Mouse (Mus musculus) cerebellum, postnatal 14 days (tissue): ENCODE data around the gene Rhoh.

Experiments used
- DNase-seq, 2 experiments: peaks; one replicate each; pipeline ENCODE4 v3.0.0; 2021; ENCODE audit warnings: mixed read lengths in 2 of 2

The Rhoh gene

DNA sequence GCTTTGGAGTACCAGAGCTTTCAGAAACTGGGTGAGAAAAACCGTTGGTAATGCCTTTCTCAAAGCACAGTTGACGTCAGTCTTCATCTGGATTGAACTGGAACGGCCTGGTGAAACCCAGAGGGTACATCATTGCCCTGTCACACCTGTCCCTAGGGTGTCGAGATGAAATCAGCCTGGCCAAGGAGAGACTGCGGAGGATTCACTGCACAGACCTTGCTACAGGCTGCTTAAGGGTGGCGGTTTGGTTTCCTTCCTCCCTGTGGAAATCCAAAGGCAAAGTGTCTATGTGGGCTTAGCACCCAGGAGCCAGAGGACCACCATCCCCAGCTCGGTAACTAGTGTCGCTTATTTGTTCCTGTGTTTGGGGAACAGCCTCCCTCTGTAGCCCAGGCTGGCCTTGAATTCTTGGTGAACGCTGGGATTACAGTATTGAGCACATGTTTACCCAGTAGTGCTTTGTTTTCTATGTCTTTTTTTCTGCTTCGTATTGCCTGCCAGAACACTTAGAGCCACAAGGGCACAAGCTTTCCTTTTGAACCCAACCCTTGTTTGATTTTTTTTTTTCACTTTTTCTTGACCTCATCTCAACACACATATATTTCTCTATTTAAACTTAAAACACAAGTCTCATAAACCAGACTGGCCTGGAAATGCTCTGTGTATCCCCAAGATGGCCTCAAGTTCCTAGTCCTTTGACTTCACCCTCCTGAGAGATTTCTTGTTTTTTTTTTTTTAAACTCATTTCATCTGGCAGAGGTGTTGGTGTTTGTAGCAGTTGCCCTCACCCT, at the start of gene Rhoh:
TSS of gene Rhoh (plus strand) at position 60 of the 791 bp plus-strand sequence.
- DNase-seq, result no peak

DNA sequence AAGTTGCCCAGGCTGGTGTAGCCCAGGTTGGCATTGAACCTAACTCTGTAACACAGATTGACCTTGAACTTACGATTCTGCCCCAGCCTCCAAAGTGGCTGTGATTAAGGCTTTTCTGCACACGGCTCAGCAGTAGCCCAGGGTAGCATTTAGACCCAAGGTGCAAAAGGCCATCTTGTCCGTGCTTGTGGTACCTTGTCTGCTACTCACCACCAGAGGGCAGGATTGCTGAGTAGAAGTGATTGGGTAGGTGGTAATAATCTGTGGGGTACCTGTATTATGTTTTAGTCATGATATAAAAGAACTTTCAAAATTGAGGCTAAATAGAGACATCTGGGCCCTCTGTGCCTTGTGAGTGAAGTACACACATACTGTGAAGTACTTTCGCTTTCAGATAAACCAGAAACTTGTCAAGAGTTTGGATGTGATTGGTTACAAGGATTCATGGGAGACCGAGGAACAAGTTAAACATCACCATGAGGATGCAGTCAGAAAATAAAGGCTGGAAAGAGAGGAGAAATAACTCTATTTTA, 37.3 kb upstream of the Rhoh start:
- DNase-seq, result peak; percentile 55 to 65

DNA sequence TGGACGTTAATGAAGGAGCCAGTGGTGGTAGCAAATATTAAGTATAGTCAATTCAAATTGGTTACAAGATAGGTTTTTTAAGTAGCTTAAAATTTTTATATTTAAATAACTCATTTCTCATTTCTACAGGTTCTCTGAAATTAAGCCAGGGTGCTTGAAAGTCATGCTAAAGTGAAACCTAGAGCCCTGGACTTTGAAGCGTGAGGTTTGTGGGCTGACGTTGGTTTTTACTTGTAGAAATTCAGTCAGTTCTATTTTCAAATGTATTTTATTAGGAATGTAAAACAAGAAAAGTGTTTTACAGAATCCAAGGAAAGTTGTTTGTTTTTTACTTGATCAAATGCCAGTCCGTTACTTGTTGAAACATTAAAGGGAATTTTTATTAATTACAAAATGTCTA, 34.5 kb upstream of the Rhoh start:
- DNase-seq, result no peak

DNA sequence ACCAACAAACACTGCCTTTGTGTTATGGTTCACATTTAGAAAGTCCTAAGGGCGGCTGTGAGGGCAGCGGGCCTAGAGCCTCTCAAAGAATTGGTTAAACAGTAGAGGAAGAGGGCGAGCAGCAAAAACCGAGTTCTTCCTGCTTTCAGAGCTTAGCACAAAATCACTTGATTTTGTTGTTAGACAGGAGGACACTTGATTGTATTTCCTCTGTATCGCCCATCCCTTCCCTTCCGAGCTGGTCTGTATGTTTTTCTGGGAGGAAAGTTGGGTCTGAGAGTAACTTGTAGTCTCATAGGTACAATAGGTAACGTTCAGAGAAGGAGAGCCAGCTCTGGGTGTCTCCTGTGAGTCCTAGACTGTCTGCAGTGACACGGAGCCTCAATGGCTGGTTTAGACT, 33.9 kb upstream of the Rhoh start:
- DNase-seq, result no peak

DNA sequence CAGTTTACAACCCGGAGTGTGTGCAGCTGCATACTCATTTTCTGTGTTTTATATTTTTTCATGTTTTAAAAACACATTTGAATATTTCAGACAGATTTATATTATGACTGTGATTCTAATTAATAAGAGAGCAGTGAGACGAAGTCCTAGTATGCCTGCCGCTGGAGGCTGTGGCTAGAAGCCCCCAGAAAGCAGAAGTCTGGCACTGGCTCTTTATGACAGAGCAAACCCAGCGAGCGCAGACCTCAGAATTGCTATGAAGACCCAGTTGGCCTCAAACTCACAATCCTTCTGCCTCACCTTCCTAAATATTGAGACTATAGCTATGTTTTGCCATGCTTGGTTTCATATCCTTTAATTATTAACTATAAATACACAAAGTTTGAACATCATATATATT, 32.8 kb upstream of the Rhoh start:
- DNase-seq, result no peak

DNA sequence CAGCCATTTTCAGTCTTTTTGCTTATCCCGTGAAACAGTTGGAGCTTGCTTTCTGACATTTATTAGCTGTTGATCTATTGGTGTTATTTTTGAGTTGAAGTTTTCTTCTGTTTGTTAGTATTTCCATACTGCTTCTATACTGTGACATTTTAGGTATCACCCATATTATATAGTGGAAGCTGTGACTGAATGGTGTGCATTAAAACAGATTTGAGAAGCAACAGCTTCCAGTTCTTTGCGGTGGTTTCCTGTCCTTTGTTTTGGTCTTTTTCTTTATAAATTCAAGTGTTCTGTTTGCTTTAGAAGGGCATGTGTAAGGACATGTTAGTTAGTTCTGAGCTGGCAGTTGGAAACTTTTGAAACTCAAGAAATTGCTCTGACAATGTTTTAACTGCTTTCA, 32.0 kb upstream of the Rhoh start:
- no peak for DNase-seq

DNA sequence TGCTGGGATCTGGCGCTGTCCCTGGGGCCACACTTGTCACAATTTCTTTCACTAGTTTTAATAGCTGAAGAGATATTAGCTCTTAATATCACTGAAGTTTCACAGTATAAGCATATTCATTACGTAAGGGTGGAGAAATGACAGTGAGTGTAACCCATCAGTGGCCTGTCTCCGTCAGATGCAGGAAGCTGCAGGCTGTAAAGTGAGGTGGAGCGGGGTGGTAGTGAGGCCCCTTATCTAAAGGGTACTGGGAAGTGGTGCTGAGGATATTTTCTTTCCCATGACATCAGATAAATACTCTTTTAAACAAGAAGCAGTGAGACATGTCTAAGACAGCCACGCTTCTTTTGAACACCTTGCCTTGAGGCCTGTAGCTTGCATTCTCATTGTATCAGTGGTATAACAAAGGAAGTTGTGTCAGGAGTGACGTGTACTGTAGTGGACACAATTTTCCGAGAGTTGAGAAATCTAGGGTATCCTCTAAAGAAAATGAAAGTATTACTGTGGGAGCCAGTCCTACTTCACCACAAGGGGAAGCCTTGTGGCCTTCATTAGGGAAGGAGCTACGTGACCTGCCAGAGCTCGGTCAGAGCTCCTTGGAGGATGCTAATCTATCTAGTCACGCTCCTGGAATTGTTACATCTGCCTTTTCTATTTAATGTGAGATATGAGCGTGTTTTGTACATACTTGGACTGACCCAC, 28.9 kb upstream of the Rhoh start:
- no peak for DNase-seq

DNA sequence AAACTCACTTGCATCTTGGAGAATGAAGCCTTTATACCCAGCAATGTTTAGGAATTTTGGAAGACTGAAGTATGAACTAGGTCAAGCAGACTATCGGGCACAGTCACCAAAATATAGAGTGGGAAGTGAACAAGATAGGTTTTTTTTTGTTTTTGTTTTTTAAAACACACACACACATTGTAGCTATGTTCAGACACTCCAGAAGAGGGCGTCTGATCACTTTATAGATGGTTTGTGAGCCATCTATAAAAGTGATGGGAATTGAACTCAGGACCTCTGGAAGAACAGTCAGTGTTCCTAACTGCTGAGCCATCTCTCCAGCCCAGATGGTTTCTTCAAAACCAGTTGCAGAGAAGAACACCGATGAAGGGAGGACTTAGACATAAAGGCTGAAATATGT, 27.9 kb upstream of the Rhoh start:
- no peak for DNase-seq

DNA sequence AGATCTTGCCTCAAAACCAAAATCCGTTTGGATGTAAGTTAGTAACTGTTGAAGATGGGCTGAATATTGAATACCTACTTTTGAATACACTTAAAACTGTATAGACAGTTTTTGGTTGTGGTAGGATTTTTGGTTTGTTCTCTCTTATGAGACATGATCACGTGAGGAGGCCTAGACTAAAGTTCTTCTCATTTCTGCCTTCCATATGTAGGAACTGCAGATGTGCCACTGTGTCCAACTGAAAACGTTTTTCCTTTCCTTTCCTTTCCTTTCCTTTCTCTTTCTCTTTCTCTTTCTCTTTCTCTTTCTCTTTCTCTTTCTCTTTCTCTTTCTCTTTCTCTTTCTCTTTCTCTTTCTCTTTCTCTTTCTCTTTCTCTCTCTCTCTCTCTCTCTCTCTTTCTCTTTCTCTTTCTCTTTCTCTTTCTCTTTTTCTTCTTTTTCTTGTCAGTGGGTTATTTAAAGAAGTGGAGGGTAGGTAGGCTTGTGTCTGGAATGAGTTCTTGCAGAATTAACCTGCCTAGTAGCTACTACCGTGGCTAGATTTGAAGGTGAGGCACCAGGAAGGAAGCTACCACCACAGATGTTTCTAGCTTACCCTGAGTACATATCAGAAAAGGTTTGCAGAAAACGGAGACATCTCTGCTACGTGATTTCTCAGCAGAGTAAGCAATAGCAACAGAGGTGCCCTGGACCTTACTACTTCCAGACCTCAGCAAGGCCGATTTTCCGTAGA, 27.1 kb upstream of the Rhoh start:
- no peak for DNase-seq

DNA sequence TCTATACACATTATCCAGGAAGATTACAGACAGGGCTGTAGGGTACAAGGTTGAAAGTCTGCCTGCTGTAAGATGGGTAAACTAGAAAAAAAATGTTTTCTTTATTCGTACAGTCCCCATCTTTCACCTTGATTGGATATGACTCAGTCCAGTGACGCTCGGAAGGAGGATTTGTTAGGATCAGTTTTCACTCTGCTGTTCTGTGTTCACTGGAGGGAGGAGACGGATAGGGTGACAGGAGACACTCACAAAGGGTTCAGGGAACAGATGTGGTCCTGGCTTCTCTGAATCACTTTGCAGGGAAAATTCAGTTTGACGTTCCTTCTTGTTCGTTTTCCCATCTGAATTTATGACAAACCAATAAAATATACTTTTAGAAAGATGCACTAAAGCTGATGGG, 23.0 kb upstream of the Rhoh start:
- DNase-seq, result no peak

DNA sequence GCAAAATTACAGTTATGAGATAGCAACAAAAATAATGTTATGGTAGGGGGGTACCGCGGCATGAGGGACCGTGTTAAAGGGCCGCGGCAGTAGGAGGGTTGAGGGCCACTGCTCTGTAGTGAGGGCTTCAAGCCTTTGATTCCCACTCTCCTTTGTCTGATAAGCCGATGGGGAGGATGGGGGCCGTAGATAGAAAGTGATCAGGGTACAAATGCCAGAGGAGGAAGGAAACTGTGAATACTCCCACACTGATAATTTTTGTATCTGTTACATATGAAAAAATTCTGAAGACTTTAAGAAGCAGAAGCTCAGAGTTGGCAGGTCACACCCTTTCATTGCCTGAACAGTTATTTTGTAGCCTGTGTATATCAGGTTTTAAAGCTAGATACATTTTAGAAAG, 18.1 kb upstream of the Rhoh start:
- no peak for DNase-seq

DNA sequence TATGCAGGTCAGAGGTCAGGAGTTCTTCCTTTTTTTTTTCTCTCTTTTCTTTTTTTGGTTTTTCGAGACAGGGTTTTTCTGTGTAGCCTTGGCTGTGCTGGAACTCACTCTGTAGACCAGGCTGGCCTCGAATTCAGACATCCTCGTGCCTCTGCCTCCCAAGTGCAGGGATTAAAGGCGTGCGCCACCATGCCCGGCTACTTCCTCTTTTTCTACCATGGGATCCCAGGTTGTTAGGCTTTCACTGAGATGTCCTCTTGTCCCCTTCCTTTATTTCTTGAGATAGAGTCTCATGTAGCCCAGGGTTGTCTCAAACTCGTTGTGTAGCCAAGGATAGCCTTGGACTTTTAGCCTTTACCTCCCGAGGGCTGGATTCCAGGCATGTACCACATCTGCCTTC, 14.5 kb upstream of the Rhoh start:
- no peak for DNase-seq

DNA sequence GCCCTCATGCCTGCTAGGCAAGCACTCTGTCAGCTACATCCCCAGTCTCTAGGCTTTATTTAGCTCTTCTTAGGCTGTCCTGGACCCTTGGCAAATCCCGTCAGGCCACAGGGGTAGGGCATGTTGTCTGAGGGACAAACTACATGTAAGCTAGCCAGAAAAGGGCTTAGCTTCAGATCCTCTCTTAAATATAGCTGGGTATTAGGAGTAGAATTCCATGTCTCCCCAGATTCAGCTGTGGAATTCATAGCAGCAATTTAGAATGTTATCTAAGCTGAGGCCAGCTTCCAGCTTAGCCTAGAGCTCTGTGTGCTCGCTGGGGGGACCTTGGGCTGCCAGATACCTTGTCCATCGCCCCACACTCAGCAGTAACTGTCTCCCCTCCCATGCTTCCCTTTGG, 14.1 kb upstream of the Rhoh start:
- DNase-seq, result no peak

DNA sequence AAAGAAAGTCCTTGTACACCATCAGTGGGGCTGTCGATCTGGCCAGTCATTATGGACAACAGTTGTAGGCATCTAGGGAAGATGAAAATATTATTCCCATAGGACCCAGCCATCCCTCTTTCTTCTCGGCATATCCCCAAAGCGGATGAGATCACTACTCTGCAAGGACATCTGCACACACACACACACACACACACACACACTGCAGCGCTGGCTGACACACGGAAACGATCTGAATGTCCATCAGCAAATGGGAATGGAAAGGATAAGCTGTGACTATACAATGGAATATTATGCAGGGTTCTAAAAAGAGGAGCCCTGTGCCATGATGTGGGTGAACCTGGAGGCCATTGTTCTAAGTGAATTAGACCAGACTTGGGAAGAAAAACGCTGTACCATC, 13.4 kb upstream of the Rhoh start:
- no peak for DNase-seq

DNA sequence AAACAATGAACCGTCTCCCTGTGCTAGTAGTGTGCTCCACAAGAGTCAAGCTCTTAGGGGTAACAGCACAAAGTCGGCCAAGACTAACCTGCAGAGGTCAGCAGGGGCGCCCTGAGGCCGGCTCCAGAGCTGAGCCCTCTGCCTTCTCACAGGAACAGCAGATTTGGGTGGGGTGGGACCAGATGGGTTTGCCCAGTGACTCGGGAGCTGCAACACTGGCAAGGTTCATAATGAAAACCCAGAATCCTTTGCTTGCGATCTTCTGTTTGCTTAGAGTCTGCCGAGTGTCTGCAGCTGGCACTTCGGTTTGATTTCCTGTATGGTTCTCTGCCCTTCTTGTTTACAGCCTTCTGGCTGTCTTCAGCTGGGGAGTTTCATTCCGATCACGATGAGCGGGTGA, 10.2 kb upstream of the Rhoh start:
- peak in 1 of 2 experiments; percentile 12 for DNase-seq

DNA sequence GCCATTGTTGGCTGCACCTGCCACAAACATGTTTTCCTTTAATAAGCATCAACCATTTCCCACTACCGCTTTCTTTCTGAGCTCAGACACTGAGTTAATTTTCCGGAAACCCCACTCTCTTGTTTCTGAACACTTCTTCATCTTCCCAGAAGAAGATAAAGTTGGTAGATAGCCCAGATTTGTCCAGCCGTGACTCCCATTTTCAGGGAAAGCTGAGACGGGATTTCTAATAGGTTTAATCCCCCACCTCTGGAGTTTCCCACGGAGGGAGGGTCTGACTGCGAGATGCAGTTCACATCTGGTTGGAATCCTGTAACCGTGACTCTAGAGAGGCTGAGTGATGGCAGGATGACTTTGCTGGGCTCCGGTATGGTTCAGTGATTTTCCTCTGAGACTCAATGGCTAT, 6.2 kb upstream of the Rhoh start:
- no peak for DNase-seq

DNA sequence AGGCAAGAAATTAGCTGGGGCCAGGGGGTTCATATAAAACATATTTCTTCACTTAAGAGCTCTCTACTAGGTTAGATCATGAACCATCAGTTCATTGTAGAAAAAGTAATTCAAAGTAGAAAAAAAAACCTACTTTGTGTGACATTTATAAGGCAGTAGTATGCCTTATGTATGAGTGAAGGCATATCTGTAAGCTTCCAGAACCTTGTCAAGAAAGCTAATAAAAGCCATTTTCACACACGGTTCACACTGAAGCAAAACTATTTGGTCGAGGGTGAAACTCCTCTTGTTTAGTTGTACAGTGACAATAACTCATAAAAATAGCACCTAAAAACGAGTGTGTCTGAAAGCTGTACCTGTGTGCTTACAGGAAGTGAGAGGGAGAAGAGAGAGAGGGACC, 5.4 kb upstream of the Rhoh start:
- DNase-seq, result no peak

DNA sequence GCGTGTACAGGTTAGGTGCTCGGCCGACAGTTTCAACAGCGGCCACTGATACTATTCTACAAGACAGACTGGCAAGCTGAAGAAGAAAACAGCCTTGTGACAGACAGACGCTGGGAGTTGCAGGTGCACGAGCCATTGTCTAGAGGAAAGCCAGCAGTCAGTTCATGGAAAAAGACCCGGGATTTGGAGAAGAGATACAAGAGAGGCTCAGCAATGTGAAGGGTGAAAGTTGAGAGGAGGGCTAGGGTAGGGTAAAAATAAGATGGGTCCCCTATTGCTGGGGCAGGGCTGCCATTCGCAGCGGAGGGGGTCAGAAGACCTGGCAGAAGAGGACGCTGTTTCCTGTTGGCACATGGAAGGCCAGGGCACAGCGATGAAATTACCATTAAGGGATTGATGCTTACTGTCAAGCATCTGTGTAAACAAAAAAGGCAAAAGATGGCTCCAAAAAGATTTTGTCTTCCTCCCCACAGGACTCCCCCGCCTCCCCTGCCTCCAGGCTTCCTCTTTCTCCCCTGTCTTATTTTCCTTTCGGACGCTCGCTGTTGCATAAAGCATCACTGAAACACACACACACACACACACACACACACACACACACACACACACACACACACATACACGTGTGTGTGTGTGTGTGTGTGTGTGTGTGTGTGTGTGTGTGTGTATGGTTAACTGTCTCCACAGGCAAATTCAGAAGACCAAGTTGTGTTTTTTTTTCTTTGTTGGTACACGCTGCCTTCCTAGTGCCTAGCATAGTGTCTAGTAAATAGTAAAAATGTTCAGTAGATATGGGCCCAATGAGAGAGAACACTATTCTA, 4.2 kb upstream of the Rhoh start:
- no peak for DNase-seq

DNA sequence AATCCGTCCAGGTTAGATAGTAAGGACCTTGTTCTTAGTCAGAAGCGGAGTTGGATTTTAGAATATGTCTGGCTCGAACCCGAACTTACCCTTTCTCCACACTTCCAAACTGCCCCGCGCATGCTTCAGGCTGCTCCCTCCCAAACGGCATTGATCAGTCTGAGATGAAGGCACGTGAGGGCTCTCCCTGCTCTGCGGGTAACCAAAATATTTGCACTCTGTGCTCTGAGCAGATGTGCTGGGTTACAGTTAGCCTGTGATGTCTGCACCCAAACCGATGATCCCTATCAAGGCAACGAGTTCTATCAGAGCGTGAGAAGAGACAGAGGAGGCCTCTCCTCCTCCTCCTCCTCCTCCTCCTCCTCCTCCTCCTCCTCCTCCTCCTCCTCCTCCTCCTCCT, 3.1 kb upstream of the Rhoh start:
- no peak for DNase-seq

DNA sequence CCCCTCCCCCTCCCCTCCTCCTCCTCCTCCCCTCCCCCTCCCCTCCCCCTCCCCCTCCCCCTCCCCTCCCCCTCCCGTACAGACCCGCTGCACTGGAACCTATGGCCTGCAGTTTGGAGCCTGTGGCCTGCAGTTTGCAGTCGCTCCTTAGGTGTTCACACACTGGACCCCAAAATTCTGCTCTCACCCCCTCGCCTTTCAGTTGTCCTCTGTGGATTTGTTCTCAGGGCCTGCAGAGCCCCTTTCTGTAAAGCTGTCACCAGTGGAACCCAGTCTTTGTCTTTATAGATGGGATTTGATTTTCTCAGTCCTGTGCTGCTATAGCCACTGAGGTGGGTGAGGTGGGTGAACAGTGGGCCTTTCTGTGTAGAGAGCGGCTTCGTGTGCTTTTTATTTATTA, 2.7 kb upstream of the Rhoh start:
- DNase-seq, result no peak

DNA sequence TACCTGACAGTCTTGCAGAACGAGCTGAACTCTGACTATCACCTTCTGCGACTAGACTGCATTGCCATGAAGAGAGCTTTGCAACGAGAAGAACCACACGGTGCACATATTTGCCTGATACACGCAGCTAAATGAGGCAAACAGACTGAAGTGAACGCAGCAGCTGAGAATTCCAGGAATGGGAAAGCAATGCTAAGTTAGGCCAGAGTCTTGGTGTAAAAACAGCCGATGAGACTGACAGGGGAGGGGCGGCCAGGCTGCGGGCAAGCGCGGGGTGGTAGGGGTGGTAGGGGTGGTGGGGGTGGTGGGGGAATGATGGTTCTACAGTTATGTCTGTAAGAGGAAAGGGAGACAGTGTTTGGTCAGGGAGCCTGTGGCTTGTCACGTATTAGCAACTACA, 2.1 kb upstream of the Rhoh start:
- DNase-seq, result no peak

DNA sequence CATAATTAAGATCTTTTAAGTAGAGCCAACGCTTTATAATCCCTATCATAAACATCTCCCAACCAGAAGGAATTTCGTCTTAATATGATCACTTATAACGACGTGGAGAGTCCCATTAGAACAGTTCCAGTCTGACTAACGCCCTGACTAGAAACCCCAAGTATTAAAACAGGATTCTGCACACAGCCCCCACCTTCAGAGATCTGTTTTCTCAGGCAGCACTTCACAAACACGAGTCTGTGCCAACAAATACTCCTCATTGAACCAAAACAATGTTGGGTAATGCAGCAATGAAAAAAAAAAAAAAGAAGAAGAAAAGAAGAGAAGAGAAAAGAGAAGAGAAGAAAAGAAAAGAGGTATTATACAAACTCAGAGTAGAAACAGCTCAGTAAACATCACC, 1.6 kb upstream of the Rhoh start:
- no peak for DNase-seq
